Mouse (Mus musculus): ENCODE measurements around the gene Ppp1r12b.

The Ppp1r12b gene

GRCm38 (mm10) chr1:134796536-134796935 lies 159.2 kb downstream of the Ppp1r12b start:
- no peak for DNase-seq (ENCODE audit: low spot score in 2 of 2)

- DNase-seq (ENCODE audit: low spot score in 2 of 2) = no peak
These were observed 159.7 kb downstream of the Ppp1r12b start for GRCm38 (mm10) chr1:134796076-134796475.

- no peak for DNase-seq (ENCODE audit: low spot score in 2 of 2)
These were observed 164.3 kb downstream of the Ppp1r12b start for GRCm38 (mm10) chr1:134791456-134791855.

GRCm38 (mm10) chr1:134790716-134791439 lies 164.9 kb downstream of the Ppp1r12b start:
- no peak for DNase-seq (ENCODE audit: low spot score in 2 of 2)

- no peak for DNase-seq (ENCODE audit: low spot score in 2 of 2)
These were observed 167.6 kb downstream of the Ppp1r12b start for GRCm38 (mm10) chr1:134788096-134788495.

GRCm38 (mm10) chr1:134784911-134785310 lies 170.8 kb downstream of the Ppp1r12b start:
- DNase-seq (ENCODE audit: low spot score in 2 of 2) = no peak

GRCm38 (mm10) chr1:134784481-134784880 lies 171.3 kb downstream of the Ppp1r12b start:
- DNase-seq (ENCODE audit: low spot score in 2 of 2) = no peak

GRCm38 (mm10) chr1:134783958-134784357 lies 171.8 kb downstream of the Ppp1r12b start:
- no peak for DNase-seq (ENCODE audit: low spot score in 2 of 2)

- DNase-seq (ENCODE audit: low spot score in 2 of 2) = no peak
These were observed 172.9 kb downstream of the Ppp1r12b start for GRCm38 (mm10) chr1:134782797-134783196.

GRCm38 (mm10) chr1:134777936-134778548 lies 177.7 kb downstream of the Ppp1r12b start:
- no peak for DNase-seq (ENCODE audit: low spot score in 2 of 2)

- DNase-seq (ENCODE audit: low spot score in 2 of 2) = no peak
These were observed 178.4 kb downstream of the Ppp1r12b start for GRCm38 (mm10) chr1:134777201-134777885.

- no peak for DNase-seq (ENCODE audit: low spot score in 2 of 2)
These were observed 180.1 kb downstream of the Ppp1r12b start for GRCm38 (mm10) chr1:134775631-134776030.

GRCm38 (mm10) chr1:134774728-134775287 lies 180.9 kb downstream of the Ppp1r12b start:
- no peak for DNase-seq (ENCODE audit: low spot score in 2 of 2)

GRCm38 (mm10) chr1:134774247-134774646 lies 181.5 kb downstream of the Ppp1r12b start:
- DNase-seq (ENCODE audit: low spot score in 2 of 2) = no peak

- no peak for DNase-seq (ENCODE audit: low spot score in 2 of 2)
These were observed 182.5 kb downstream of the Ppp1r12b start for GRCm38 (mm10) chr1:134773256-134773655.

- no peak for DNase-seq (ENCODE audit: low spot score in 2 of 2)
These were observed 182.9 kb downstream of the Ppp1r12b start for GRCm38 (mm10) chr1:134772821-134773220.

- DNase-seq (ENCODE audit: low spot score in 2 of 2) = no peak
These were observed 183.7 kb downstream of the Ppp1r12b start for GRCm38 (mm10) chr1:134771999-134772398.

GRCm38 (mm10) chr1:134771353-134771752 lies 184.4 kb downstream of the Ppp1r12b start:
- DNase-seq (ENCODE audit: low spot score in 2 of 2) = no peak

GRCm38 (mm10) chr1:134770312-134770711 lies 185.4 kb downstream of the Ppp1r12b start:
- no peak for DNase-seq (ENCODE audit: low spot score in 2 of 2)

GRCm38 (mm10) chr1:134766448-134766847 lies 189.3 kb downstream of the Ppp1r12b start:
- DNase-seq (ENCODE audit: low spot score in 2 of 2) = no peak

GRCm38 (mm10) chr1:134764831-134765458 lies 190.8 kb downstream of the Ppp1r12b start:
- no peak for DNase-seq (ENCODE audit: low spot score in 2 of 2)

All from spleen, postnatal 36 days (tissue).